Mouse (Mus musculus): ENCODE measurements at regions not wholly inside any gene's neighbourhood (a gene's known extent, or its start where the extent isn't known, plus 50 kb on each side); places are given as distances from the start of the nearest gene placed in this dataset.

DNA sequence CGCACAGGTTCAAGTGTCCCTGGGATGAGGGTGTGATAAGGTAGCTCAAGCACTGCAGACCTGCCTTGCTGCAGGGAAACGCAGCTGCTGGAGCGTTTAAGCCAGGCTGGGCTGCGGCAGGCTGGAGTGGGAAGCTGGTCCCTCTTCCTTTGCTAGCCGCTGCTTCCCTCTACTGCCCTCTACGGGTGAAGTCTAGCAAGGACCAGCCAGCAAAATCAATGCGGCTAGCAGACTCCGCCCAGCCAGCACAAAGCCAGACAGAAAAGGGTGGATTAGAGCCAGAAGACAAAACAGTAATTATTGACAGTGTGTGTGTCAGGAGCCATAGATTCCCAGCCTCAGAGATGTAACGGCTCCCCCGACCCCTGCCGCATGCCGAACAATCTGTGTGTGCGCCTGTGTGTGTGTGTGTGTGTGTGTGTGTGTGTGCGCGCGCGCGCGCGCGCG is 111.8 kb upstream of the Med14 start:
- H3K36me3 ChIP-seq (ENCODE audit: control insufficient read depth, insufficient read depth, low read length), result no peaks in the 10 kb centered on the region
- TF ChIP-seq CTCF (IDR thresholded peaks at IDR 0.05; ENCODE audit: low read depth, low read length) (peak; percentile 86), POLR2A (IDR thresholded peaks at IDR 0.05; ENCODE audit: extremely low read depth, insufficient read depth, low read length) (no peak)
- DNase-seq (ENCODE audit: extremely low read depth, low read depth, low spot score), result peak; percentile 39
- 34% methylated on average over 22 of the region's 22 CpGs for WGBS
- no peak overlapping the region for H3K27ac ChIP-seq (replicated peaks; ENCODE audit: insufficient read depth, low read depth, low read length)
- H3K79me2 ChIP-seq (ENCODE audit: control insufficient read depth, insufficient read depth, low read length), result no peaks in the 10 kb centered on the region
- H3K4me1 ChIP-seq (ENCODE audit: control insufficient read depth, insufficient read depth, low read length), result no peaks in the 10 kb centered on the region
- peak overlapping the region; percentile 33; the same call in 1 of the 2 replicates for H3K9ac ChIP-seq (ENCODE audit: low read depth, low read length)
- peak overlapping the region; percentile 47 for H3K4me3 ChIP-seq (ENCODE audit: insufficient read depth, low read depth, low read length)
- no peaks in the 10 kb centered on the region for H3K27me3 ChIP-seq (ENCODE audit: control insufficient read depth, insufficient read depth, low read length)

DNA sequence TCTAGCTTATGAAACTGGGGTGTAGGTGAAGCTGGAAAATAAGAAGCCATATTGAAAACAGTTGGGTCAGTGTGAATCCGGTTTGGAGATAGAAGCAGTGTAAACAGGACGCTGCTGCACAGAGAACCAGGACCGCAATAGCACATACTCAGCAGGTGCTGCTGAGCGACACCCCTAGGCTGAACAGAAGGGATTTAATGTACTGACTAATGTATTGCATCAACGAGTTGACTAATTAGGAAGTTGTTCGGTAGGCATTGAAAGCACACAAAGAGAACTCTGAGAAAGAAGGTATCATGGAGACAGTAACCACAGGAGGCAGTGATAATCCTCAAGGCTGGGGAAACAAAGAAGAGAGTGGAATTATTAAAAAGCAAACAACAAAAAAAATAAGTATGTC is 111.4 kb upstream of the Med14 start:
- no peaks in the 10 kb centered on the region for H3K27me3 ChIP-seq (ENCODE audit: control insufficient read depth, insufficient read depth, low read length)
- H3K27ac ChIP-seq (replicated peaks; ENCODE audit: insufficient read depth, low read depth, low read length), result no peak overlapping the region
- 61% methylated on average over 6 of the region's 6 CpGs for WGBS
- no peaks in the 10 kb centered on the region for H3K36me3 ChIP-seq (ENCODE audit: control insufficient read depth, insufficient read depth, low read length)
- H3K4me1 ChIP-seq (ENCODE audit: control insufficient read depth, insufficient read depth, low read length), result no peaks in the 10 kb centered on the region
- no peak overlapping the region for H3K4me3 ChIP-seq (ENCODE audit: insufficient read depth, low read depth, low read length)
- H3K79me2 ChIP-seq (ENCODE audit: control insufficient read depth, insufficient read depth, low read length), result no peaks in the 10 kb centered on the region
- H3K9ac ChIP-seq (ENCODE audit: low read depth, low read length), result no peak overlapping the region
- TF ChIP-seq POLR2A (IDR thresholded peaks at IDR 0.05; ENCODE audit: extremely low read depth, insufficient read depth, low read length) (no peak), CTCF (IDR thresholded peaks at IDR 0.05; ENCODE audit: low read depth, low read length) (no peak)
- no peak for DNase-seq (ENCODE audit: extremely low read depth, low read depth, low spot score)

DNA sequence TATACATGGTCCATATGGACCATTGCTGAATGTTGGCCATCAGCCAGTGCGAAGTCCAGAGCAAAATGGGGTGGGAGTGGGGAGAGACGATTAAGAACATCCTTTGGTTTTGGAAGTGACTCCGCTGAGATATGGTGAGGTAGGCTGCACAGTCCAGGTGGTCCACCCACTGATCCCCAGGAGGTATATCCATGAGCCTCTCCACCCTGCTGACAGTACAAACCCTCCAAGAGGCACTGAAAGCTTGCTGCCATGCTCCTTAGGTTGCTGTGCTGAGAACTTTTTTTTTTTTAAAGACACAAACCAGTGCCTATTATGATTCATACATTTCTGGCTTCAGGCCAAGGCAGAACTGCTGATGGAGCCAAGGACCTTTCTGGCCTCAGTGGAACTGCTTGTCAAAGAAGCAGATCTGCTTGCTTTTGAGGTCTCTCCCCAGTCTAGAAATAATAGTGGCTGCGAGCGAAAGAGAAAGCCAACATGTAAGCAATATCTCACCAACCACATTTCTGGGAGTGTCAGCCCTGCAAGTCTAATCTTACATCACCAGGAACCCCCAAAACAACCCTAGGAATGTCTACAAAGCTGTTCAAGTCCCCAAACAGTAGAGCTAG is 105.1 kb upstream of the Med14 start:
- 93% methylated on average over 5 of the region's 5 CpGs for WGBS
- no peak for TF ChIP-seq POLR2A (IDR thresholded peaks at IDR 0.05; ENCODE audit: extremely low read depth, insufficient read depth, low read length)
- no peak for TF ChIP-seq CTCF (IDR thresholded peaks at IDR 0.05; ENCODE audit: low read depth, low read length)
- H3K9ac ChIP-seq (ENCODE audit: low read depth, low read length), result no peak overlapping the region
- no peaks in the 10 kb centered on the region for H3K79me2 ChIP-seq (ENCODE audit: control insufficient read depth, insufficient read depth, low read length)
- no peaks in the 10 kb centered on the region for H3K27me3 ChIP-seq (ENCODE audit: control insufficient read depth, insufficient read depth, low read length)
- no peak overlapping the region for H3K27ac ChIP-seq (replicated peaks; ENCODE audit: insufficient read depth, low read depth, low read length)
- no peaks in the 10 kb centered on the region for H3K4me1 ChIP-seq (ENCODE audit: control insufficient read depth, insufficient read depth, low read length)
- H3K36me3 ChIP-seq (ENCODE audit: control insufficient read depth, insufficient read depth, low read length), result no peaks in the 10 kb centered on the region
- H3K4me3 ChIP-seq (ENCODE audit: insufficient read depth, low read depth, low read length), result no peak overlapping the region
- no peak for DNase-seq (ENCODE audit: extremely low read depth, low read depth, low spot score)

DNA sequence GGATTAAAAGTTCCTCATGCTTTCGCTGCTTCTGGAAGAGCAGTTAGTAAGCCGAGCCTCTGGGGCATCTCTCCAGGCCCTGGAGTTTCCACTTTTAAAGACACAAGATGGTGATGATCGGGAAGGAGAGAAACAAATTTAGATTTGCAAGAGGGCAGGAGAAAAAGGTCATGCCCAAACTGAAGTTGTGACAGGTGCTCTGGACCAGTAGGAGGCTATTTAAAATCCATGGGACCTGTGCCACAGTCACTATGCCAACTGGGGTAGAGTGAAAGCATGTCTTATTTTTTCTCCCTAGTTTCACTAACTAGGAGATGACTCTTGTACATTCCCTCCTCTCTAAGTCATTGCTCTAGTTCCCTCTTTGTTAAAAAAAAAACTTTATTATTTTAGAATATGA is 104.3 kb upstream of the Med14 start:
- WGBS, result 94% methylated on average over 3 of the region's 3 CpGs
- Histone ChIP-seq H3K4me1 (ENCODE audit: control insufficient read depth, insufficient read depth, low read length) (no peaks in the 10 kb centered on the region), H3K27ac (replicated peaks; ENCODE audit: insufficient read depth, low read depth, low read length) (no peak overlapping the region), H3K79me2 (ENCODE audit: control insufficient read depth, insufficient read depth, low read length) (no peaks in the 10 kb centered on the region), H3K27me3 (ENCODE audit: control insufficient read depth, insufficient read depth, low read length) (no peaks in the 10 kb centered on the region), H3K4me3 (ENCODE audit: insufficient read depth, low read depth, low read length) (no peak overlapping the region), H3K9ac (ENCODE audit: low read depth, low read length) (no peak overlapping the region), H3K36me3 (ENCODE audit: control insufficient read depth, insufficient read depth, low read length) (no peaks in the 10 kb centered on the region)
- TF ChIP-seq CTCF (IDR thresholded peaks at IDR 0.05; ENCODE audit: low read depth, low read length), result no peak
- TF ChIP-seq POLR2A (IDR thresholded peaks at IDR 0.05; ENCODE audit: extremely low read depth, insufficient read depth, low read length), result no peak
- DNase-seq (ENCODE audit: extremely low read depth, low read depth, low spot score), result no peak

DNA sequence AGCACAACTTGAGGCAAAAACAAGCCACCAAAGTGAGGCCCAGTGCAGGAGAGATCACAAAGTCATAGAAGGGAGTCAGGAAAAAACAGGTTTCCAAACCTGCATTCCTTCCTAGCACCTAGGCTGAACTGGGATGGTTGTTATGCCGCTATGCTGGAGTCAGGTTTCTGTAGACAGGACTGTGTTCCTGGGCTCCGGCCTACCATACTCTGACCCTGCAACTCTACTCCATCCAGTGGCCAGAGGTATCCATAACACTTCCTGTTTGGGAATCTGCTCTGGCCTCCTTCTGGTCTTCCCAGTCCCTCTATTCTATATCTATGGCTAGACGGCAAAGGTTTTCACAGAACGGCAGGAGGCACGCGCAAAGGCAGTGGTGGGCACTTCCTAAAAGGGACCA is 98.3 kb upstream of the Med14 start:
- no peaks in the 10 kb centered on the region for H3K27me3 ChIP-seq (ENCODE audit: control insufficient read depth, insufficient read depth, low read length)
- WGBS, result 75% methylated on average over 6 of the region's 6 CpGs
- H3K4me3 ChIP-seq (ENCODE audit: insufficient read depth, low read depth, low read length), result no peak overlapping the region
- H3K79me2 ChIP-seq (ENCODE audit: control insufficient read depth, insufficient read depth, low read length), result no peaks in the 10 kb centered on the region
- H3K36me3 ChIP-seq (ENCODE audit: control insufficient read depth, insufficient read depth, low read length), result no peaks in the 10 kb centered on the region
- DNase-seq (ENCODE audit: extremely low read depth, low read depth, low spot score), result no peak
- no peaks in the 10 kb centered on the region for H3K4me1 ChIP-seq (ENCODE audit: control insufficient read depth, insufficient read depth, low read length)
- no peak overlapping the region for H3K27ac ChIP-seq (replicated peaks; ENCODE audit: insufficient read depth, low read depth, low read length)
- no peak overlapping the region for H3K9ac ChIP-seq (ENCODE audit: low read depth, low read length)
- no peak for TF ChIP-seq POLR2A (IDR thresholded peaks at IDR 0.05; ENCODE audit: extremely low read depth, insufficient read depth, low read length)
- TF ChIP-seq CTCF (IDR thresholded peaks at IDR 0.05; ENCODE audit: low read depth, low read length), result no peak

DNA sequence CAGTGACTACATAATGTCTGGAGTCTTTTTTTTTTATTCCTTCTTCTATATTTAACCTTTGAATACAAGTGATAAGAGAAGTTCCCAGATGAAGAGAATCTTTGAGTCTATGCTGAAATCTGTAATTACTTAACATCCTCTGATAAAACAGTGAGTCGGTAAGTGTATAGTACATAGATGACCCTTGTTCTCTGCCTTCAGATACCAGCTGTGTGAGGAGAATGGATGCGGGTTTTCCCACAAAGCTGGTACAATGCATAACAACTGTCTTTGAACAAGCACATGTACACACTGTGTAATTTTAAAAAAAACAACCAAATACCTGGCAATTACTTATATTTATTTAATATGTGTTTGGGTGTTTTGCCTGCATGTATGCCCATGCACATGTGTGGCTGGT is 96.9 kb upstream of the Med14 start:
- Histone ChIP-seq H3K79me2 (ENCODE audit: control insufficient read depth, insufficient read depth, low read length) (no peaks in the 10 kb centered on the region), H3K36me3 (ENCODE audit: control insufficient read depth, insufficient read depth, low read length) (no peaks in the 10 kb centered on the region), H3K4me1 (ENCODE audit: control insufficient read depth, insufficient read depth, low read length) (no peaks in the 10 kb centered on the region), H3K27ac (replicated peaks; ENCODE audit: insufficient read depth, low read depth, low read length) (no peak overlapping the region), H3K4me3 (ENCODE audit: insufficient read depth, low read depth, low read length) (no peak overlapping the region), H3K27me3 (ENCODE audit: control insufficient read depth, insufficient read depth, low read length) (no peaks in the 10 kb centered on the region), H3K9ac (ENCODE audit: low read depth, low read length) (no peak overlapping the region)
- TF ChIP-seq POLR2A (IDR thresholded peaks at IDR 0.05; ENCODE audit: extremely low read depth, insufficient read depth, low read length) (no peak), CTCF (IDR thresholded peaks at IDR 0.05; ENCODE audit: low read depth, low read length) (no peak)
- WGBS, result 49% methylated on average over 2 of the region's 2 CpGs
- no peak for DNase-seq (ENCODE audit: extremely low read depth, low read depth, low spot score)

Data from liver, adult 2 months (tissue).